Mouse (Mus musculus) forebrain, embryonic 13.5 days (tissue): ENCODE results near the gene Mtfp1. TPM values are rescaled to one million over a fixed set of nuclear protein-coding genes. Genes with fewer than 3 reads are reported as not detected.
A peak's percentile ranks its signal among the peaks of the same experiment; 100 is the strongest.
"Not testable (repeated sequence)": the region's sequence is repeated elsewhere in the genome, so short reads cannot be mapped to it uniquely, and the experiment has no call there.

Experiments
- ATAC-seq: fragments of 200-750 bp; cut with Nextera tagmentation; 2 replicates; pipeline ENCODE4 v1.8.0; 2017
- H3K27ac ChIP-seq: fragments of 300-500 bp; sonication (generic); 2 replicates; pipeline ENCODE4 v1.5.1; 2015; ENCODE audit warnings: inconsistent platforms, mild to moderate bottlenecking, moderate library complexity
- H3K27me3 ChIP-seq: fragments of 300-500 bp; sonication (generic); 2 replicates; pipeline ENCODE4 v1.6.1; 2015; ENCODE audit warnings: mild to moderate bottlenecking, inconsistent platforms
- H3K36me3 ChIP-seq: fragments of 300-500 bp; sonication (generic); 2 replicates; pipeline ENCODE4 v1.6.1; 2015; ENCODE audit warnings: mild to moderate bottlenecking, inconsistent platforms; ENCODE audit not compliant: poor library complexity, severe bottlenecking
- H3K4me1 ChIP-seq: fragments of 300-500 bp; sonication (generic); 2 replicates; pipeline ENCODE4 v1.6.1; 2015; ENCODE audit warnings: inconsistent platforms
- H3K4me2 ChIP-seq: fragments of 300-500 bp; sonication (generic); 2 replicates; pipeline ENCODE4 v1.6.1; 2015; ENCODE audit warnings: inconsistent platforms, mild to moderate bottlenecking, moderate library complexity
- H3K4me3 ChIP-seq: fragments of 300-500 bp; sonication (generic); 2 replicates; pipeline ENCODE4 v1.5.1; 2015; ENCODE audit warnings: mild to moderate bottlenecking, inconsistent platforms
- H3K9ac ChIP-seq: fragments of 300-500 bp; sonication (generic); 2 replicates; pipeline ENCODE4 v1.6.1; 2015; ENCODE audit warnings: mild to moderate bottlenecking, inconsistent platforms
- H3K9me3 ChIP-seq: fragments of 300-500 bp; sonication (generic); replicated peaks from 2 replicates; pipeline ENCODE4 v1.6.1; 2016; ENCODE audit warnings: inconsistent platforms
- WGBS: fragments of 180-500 bp; shearing (Covaris S2); methylation state at CpG from one replicate; pipeline ENCODE4 v1.1.7; 2015; 5-methylcytosine and 5-hydroxymethylcytosine counted together
- polyA plus RNA-seq: library from polyadenylated mRNA; unstranded; fragments of >200 nt; fragmentation: Nextera tagmentation; extraction: Ambion mirVana; gene quantifications from 2 replicates; pipeline ENCODE4 v1.2.1, GENCODE M21; 2015

Mtfp1 gene
- 7.0 and 7.5 TPM in 2 replicates for polyA plus RNA-seq

- 8% methylated on average over 31 of the region's 34 CpGs for WGBS
- H3K4me3 ChIP-seq: peak within 1 kb of the TSS; percentile 53
- peak within 1 kb of the TSS; percentile 64 for H3K9ac ChIP-seq
- H3K27me3 ChIP-seq: no peaks in the 10 kb centered on the region
- H3K4me1 ChIP-seq: peaks cover 29% of the 10 kb centered on the region
- H3K27ac ChIP-seq: peak within 1 kb of the TSS; percentile 78
- H3K4me2 ChIP-seq: peak within 1 kb of the TSS; percentile 82
- ATAC-seq: no peak
- H3K9me3 ChIP-seq: no peaks in the 10 kb centered on the region
- H3K36me3 ChIP-seq: peaks cover 8% of the 10 kb centered on the region; the same call in 1 of the 2 replicates
Observed at GRCm38 (mm10) chr11:4095171-4096053, at the start of gene Mtfp1. TSS of gene Mtfp1 (minus strand) at chr11:4095445.

GRCm38 (mm10) chr11:4143281-4144062 lies 48.2 kb upstream of the Mtfp1 start:
- no peak overlapping the region for H3K4me3 ChIP-seq
- 92% methylated on average over 21 of the region's 21 CpGs for WGBS
- H3K27ac ChIP-seq: no peak overlapping the region
- H3K27me3 ChIP-seq: no peaks in the 10 kb centered on the region
- no peak overlapping the region for H3K4me2 ChIP-seq
- H3K36me3 ChIP-seq: peaks cover 68% of the 10 kb centered on the region
- H3K4me1 ChIP-seq: no peaks in the 10 kb centered on the region
- H3K9me3 ChIP-seq: no peaks in the 10 kb centered on the region
- no peak for ATAC-seq
- no peak overlapping the region for H3K9ac ChIP-seq

- WGBS: 89% methylated on average over 4 of the region's 4 CpGs
- no peak for ATAC-seq
- Histone ChIP-seq H3K4me1 (peaks cover 7% of the 10 kb centered on the region; the same call in 1 of the 2 replicates), H3K27ac (no peak overlapping the region), H3K4me2 (no peak overlapping the region), H3K36me3 (peaks cover 77% of the 10 kb centered on the region), H3K4me3 (no peak overlapping the region), H3K9ac (no peak overlapping the region), H3K9me3 (no peaks in the 10 kb centered on the region), H3K27me3 (no peaks in the 10 kb centered on the region)
Observed at GRCm38 (mm10) chr11:4142352-4142751, 47.1 kb upstream of the Mtfp1 start.

GRCm38 (mm10) chr11:4141505-4141904 lies 46.3 kb upstream of the Mtfp1 start:
- Histone ChIP-seq H3K9ac (no peak overlapping the region), H3K4me1 (peaks cover 16% of the 10 kb centered on the region), H3K27ac (no peak overlapping the region), H3K4me3 (no peak overlapping the region), H3K27me3 (no peaks in the 10 kb centered on the region), H3K4me2 (no peak overlapping the region), H3K9me3 (no peaks in the 10 kb centered on the region), H3K36me3 (peaks cover 81% of the 10 kb centered on the region)
- no peak for ATAC-seq

DNA sequence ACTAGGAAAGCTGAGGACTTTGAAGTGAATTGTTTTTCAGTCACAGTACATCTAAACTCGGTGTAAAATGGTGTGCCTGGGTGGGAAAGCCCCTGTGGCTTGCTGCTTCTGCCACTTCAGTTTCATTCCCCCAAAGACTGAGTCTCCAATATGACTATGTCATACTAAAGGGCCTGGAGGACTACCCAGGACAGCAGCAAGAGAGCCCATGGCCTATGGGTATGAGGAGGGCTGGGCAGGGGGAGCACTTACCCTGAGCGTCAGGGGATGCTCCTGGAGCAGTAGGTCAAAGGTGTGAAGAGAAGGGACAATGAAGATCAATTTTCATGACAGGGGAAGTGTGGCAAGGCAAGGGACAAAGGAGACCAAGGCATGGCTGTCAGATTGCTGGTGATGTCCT lies 43.7 kb upstream of the Mtfp1 start:
- Histone ChIP-seq H3K4me1 (peaks cover 26% of the 10 kb centered on the region), H3K4me2 (no peak overlapping the region), H3K36me3 (peaks cover 71% of the 10 kb centered on the region), H3K4me3 (no peak overlapping the region), H3K27me3 (no peaks in the 10 kb centered on the region), H3K9me3 (no peaks in the 10 kb centered on the region), H3K9ac (no peak overlapping the region), H3K27ac (no peak overlapping the region)
- 78% methylated on average over 2 of the region's 2 CpGs for WGBS
- no peak for ATAC-seq

GRCm38 (mm10) chr11:4134986-4135935 lies 40.0 kb upstream of the Mtfp1 start, which contains the start of gene Rnf215:
TSS of gene Rnf215 (plus strand) at chr11:4135202.
- Histone ChIP-seq H3K4me2 (peak within 1 kb of the TSS; percentile 91), H3K36me3 (peaks cover 35% of the 10 kb centered on the region), H3K27ac (peak within 1 kb of the TSS; percentile 76), H3K4me1 (peaks cover 26% of the 10 kb centered on the region), H3K9me3 (no peaks in the 10 kb centered on the region), H3K27me3 (no peaks in the 10 kb centered on the region), H3K9ac (peak within 1 kb of the TSS; percentile 87), H3K4me3 (peak within 1 kb of the TSS; percentile 71)
- ATAC-seq: peak; percentile 92
- 2% methylated on average over 62 of the region's 66 CpGs for WGBS

DNA sequence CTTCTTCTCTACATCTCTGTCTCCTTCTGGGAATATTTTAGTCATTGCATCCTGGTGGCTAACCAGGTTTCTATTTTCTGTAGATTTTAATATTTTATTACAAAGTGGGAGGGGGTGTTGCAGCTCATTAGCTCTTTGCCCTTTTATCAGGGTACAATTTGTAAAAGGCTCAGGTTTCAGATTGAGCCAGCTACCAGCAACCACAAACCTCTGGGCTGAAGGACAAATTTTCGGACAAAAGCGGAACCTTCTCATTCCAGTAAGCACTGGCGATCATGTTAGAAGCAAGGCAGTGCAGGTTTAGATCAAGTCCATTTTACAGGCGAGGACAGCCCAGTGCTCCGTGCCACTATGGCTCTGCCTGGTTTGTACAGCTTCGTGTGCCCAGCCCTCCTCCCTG lies 39.2 kb upstream of the Mtfp1 start:
- Histone ChIP-seq H3K27me3 (no peaks in the 10 kb centered on the region), H3K36me3 (peaks cover 27% of the 10 kb centered on the region), H3K9me3 (no peaks in the 10 kb centered on the region), H3K27ac (no peak overlapping the region), H3K4me2 (peak overlapping the region; percentile 91), H3K4me1 (peaks cover 26% of the 10 kb centered on the region), H3K4me3 (peak overlapping the region; percentile 71), H3K9ac (no peak overlapping the region)
- no peak for ATAC-seq
- 57% methylated on average over 6 of the region's 6 CpGs for WGBS

- Histone ChIP-seq H3K27me3 (no peaks in the 10 kb centered on the region), H3K9ac (no peak overlapping the region), H3K9me3 (no peaks in the 10 kb centered on the region), H3K36me3 (peaks cover 18% of the 10 kb centered on the region), H3K27ac (no peak overlapping the region), H3K4me1 (peaks cover 26% of the 10 kb centered on the region), H3K4me3 (no peak overlapping the region), H3K4me2 (no peak overlapping the region)
- 57% methylated on average over 3 of the region's 3 CpGs for WGBS
- ATAC-seq: no peak
Observed at GRCm38 (mm10) chr11:4133450-4133849, 38.2 kb upstream of the Mtfp1 start.

GRCm38 (mm10) chr11:4128461-4128860 lies 33.2 kb upstream of the Mtfp1 start:
- not testable (repeated sequence) for H3K4me3 ChIP-seq, ATAC-seq, H3K36me3 ChIP-seq, H3K27me3 ChIP-seq, H3K27ac ChIP-seq, H3K4me2 ChIP-seq, H3K9ac ChIP-seq, H3K4me1 ChIP-seq
- 96% methylated on average over 4 of the region's 4 CpGs for WGBS
- H3K9me3 ChIP-seq: peaks cover 11% of the 10 kb centered on the region; the same call in 1 of the 2 replicates

GRCm38 (mm10) chr11:4127059-4127458 lies 31.8 kb upstream of the Mtfp1 start:
- no peak overlapping the region for H3K4me2 ChIP-seq
- H3K9ac ChIP-seq: no peak overlapping the region
- WGBS: 88% methylated on average over 1 of the region's 1 CpGs
- no peak for ATAC-seq
- H3K36me3 ChIP-seq: no peaks in the 10 kb centered on the region
- H3K9me3 ChIP-seq: peaks cover 11% of the 10 kb centered on the region; the same call in 1 of the 2 replicates
- no peaks in the 10 kb centered on the region for H3K4me1 ChIP-seq
- no peaks in the 10 kb centered on the region for H3K27me3 ChIP-seq
- H3K27ac ChIP-seq: no peak overlapping the region
- H3K4me3 ChIP-seq: no peak overlapping the region

DNA sequence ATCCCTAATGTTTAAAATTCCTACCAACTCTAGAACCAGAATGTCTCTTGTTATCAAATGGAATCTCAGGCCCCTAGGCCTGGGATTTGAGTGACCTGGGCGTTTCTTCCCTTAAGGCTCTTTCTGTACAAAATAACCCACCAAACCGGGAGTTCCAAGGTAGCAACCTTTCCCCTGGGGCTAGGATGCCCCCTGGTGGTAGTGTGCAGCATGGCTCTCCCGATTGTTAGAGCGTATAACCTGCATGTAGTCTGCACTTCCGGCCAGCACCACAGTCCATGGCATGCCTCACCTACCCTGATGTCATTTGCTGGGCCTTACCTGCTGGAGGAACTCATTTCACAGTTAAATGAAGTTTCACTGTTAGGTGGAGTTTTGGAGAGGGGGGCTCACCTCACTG lies 28.7 kb upstream of the Mtfp1 start:
- no peak for ATAC-seq
- Histone ChIP-seq H3K4me1 (0 out of 2 replicates have a peak, but pooled peaks cover 2% of the 10 kb centered on the region), H3K27ac (no peak overlapping the region; the same call in 1 of the 2 replicates), H3K9me3 (peaks cover 11% of the 10 kb centered on the region; the same call in 1 of the 2 replicates), H3K9ac (no peak overlapping the region), H3K36me3 (no peaks in the 10 kb centered on the region), H3K27me3 (peaks cover 12% of the 10 kb centered on the region), H3K4me2 (no peak overlapping the region), H3K4me3 (no peak overlapping the region)
- 55% methylated on average over 5 of the region's 5 CpGs for WGBS
